8 mouse cellular contexts compared by ENCODE assay signal in genomic region chr4:137739151-137739923, GRCm38 (mm10). TPM values are rescaled to one million over a fixed set of nuclear protein-coding genes. Genes with fewer than 3 reads are reported as not detected.
DNase-seq lines count a peak whose midpoint lies in the region; ATAC-seq and TF ChIP-seq lines count a peak whose summit lies in the region.

No protein-coding gene starts in this region.

- H3K4me2 ChIP-seq in lung, embryonic 15.5 days, result no peak overlapping the region
- peak overlapping the region; percentile 32 for H3K4me2 ChIP-seq in hindbrain, postnatal 0 days (ENCODE audit: low read depth, low read length)
- no peak overlapping the region for H3K4me2 ChIP-seq in lung, embryonic 16.5 days (ENCODE audit: low read depth, low read length)

- TF ChIP-seq POLR2A in lung, adult 2 months (IDR thresholded peaks at IDR 0.05; ENCODE audit: borderline replicate concordance, extremely low read depth, low read depth, low read length), result no peak

- no peaks in the 10 kb centered on the region for H3K36me3 ChIP-seq in lung, embryonic 15.5 days
- no peaks in the 10 kb centered on the region for H3K36me3 ChIP-seq in hindbrain, postnatal 0 days (ENCODE audit: insufficient read depth, low read length)
- no peaks in the 10 kb centered on the region for H3K36me3 ChIP-seq in lung, embryonic 16.5 days (ENCODE audit: control insufficient read depth, insufficient read depth, low read length)

- no peaks in the 10 kb centered on the region for H3K9me3 ChIP-seq in lung, embryonic 15.5 days
- no peaks in the 10 kb centered on the region for H3K9me3 ChIP-seq in hindbrain, postnatal 0 days (ENCODE audit: low read length)
- H3K9me3 ChIP-seq in lung, embryonic 16.5 days (ENCODE audit: control insufficient read depth, low read length), result no peaks in the 10 kb centered on the region

- no peaks in the 10 kb centered on the region for H3K27me3 ChIP-seq in lung, embryonic 15.5 days
- H3K27me3 ChIP-seq in hindbrain, postnatal 0 days (ENCODE audit: insufficient read depth, low read length), result no peaks in the 10 kb centered on the region
- no peaks in the 10 kb centered on the region for H3K27me3 ChIP-seq in lung, embryonic 16.5 days (ENCODE audit: control insufficient read depth, insufficient read depth, low read depth, low read length)

- H3K9ac ChIP-seq in lung, embryonic 15.5 days, result no peak overlapping the region
- H3K9ac ChIP-seq in hindbrain, postnatal 0 days (replicated peaks; ENCODE audit: low read length), result no peak overlapping the region
- no peak overlapping the region for H3K9ac ChIP-seq in lung, embryonic 16.5 days (ENCODE audit: low read length)

- ATAC-seq in lung, embryonic 15.5 days (ENCODE audit: borderline replicate concordance, extremely low read depth, low FRiP score, low TSS enrichment), result 0 out of 2 replicates have a peak, but pooled peaks have one; percentile 24
- peak; percentile 73 for ATAC-seq in hindbrain, postnatal 0 days
- peak; percentile 38; the same call in 1 of the 2 replicates for ATAC-seq in lung, embryonic 16.5 days (ENCODE audit: low read depth)
- ATAC-seq in monocyte, adult 5-6 weeks (replicated peaks; ENCODE audit: insufficient number of reproducible peaks, low FRiP score, low TSS enrichment, poor library complexity, severe bottlenecking), result no peak

- 47% methylated on average over 9 of the region's 9 CpGs for WGBS in lung, embryonic 15.5 days
- 54% methylated on average over 9 of the region's 9 CpGs for WGBS in lung, adult 2 months
- WGBS in hindbrain, postnatal 0 days, result 52% methylated on average over 9 of the region's 9 CpGs
- 49% methylated on average over 9 of the region's 9 CpGs for WGBS in lung, embryonic 16.5 days

- TF ChIP-seq CTCF in lung, adult 2 months (IDR thresholded peaks at IDR 0.05; ENCODE audit: insufficient read depth, low read length), result no peak
- TF ChIP-seq CTCF in hindbrain, postnatal 0 days (IDR thresholded peaks at IDR 0.05; ENCODE audit: low read depth), result no peak

- no peak overlapping the region for H3K4me3 ChIP-seq in lung, embryonic 15.5 days
- no peak overlapping the region for H3K4me3 ChIP-seq in lung, adult 2 months (replicated peaks; ENCODE audit: extremely low read depth, low read depth, low read length)
- H3K4me3 ChIP-seq in hindbrain, postnatal 0 days (ENCODE audit: low read length), result no peak overlapping the region
- H3K4me3 ChIP-seq in lung, embryonic 16.5 days (ENCODE audit: low read length), result no peak overlapping the region

- no peak for DNase-seq in lung, adult 2 months
- peak; percentile 57 for DNase-seq in embryo, embryonic 11.5 days (ENCODE audit: low read depth, low spot score)
- peak; percentile 87 for DNase-seq in hindbrain, postnatal 0 days (ENCODE audit: low spot score)
- DNase-seq in retina, embryonic 14.5 days (ENCODE audit: low spot score), result peak; percentile 78
- DNase-seq in right cerebral cortex, postnatal 36 days (ENCODE audit: low spot score in 2 of 2), result no peak

- peaks cover 13% of the 10 kb centered on the region for H3K4me1 ChIP-seq in lung, embryonic 15.5 days
- H3K4me1 ChIP-seq in lung, adult 2 months (ENCODE audit: control insufficient read depth, insufficient read depth, low read length), result no peaks in the 10 kb centered on the region
- H3K4me1 ChIP-seq in hindbrain, postnatal 0 days (ENCODE audit: insufficient read depth, low read length), result peaks cover 10% of the 10 kb centered on the region; the same call in 1 of the 2 replicates
- peaks cover 8% of the 10 kb centered on the region for H3K4me1 ChIP-seq in lung, embryonic 16.5 days (replicated peaks; ENCODE audit: control insufficient read depth, insufficient read depth, low read length)

- H3K27ac ChIP-seq in lung, embryonic 15.5 days, result no peak overlapping the region
- no peak overlapping the region; the same call in 1 of the 2 replicates for H3K27ac ChIP-seq in hindbrain, postnatal 0 days
- H3K27ac ChIP-seq in lung, embryonic 16.5 days (ENCODE audit: low read length), result no peak overlapping the region

RNA-seq across cellular contexts. Expression of gene Alpl, which starts 56.8 kb away (rescaled TPM):
- polyA plus RNA-seq in lung, embryonic 15.5 days (2015; fragmentation: Nextera tagmentation; extraction: Ambion mirVana), result 3.0 and 4.2 TPM in 2 replicates
- polyA plus RNA-seq in lung, adult 2 months (2012; rRNA removed), result 5.4 and 5.5 TPM in 2 replicates
- total RNA-seq in hindbrain, postnatal 0 days (2014; rRNA removed), result 15.3 and 22.4 TPM in 2 replicates
- 16.6 and 17.5 TPM in 2 replicates for polyA plus RNA-seq in hindbrain, postnatal 0 days (2015; fragmentation: Nextera tagmentation; extraction: Ambion mirVana)
- 4.4 and 9.4 TPM in 2 replicates for polyA plus RNA-seq in lung, embryonic 16.5 days (2015; fragmentation: Nextera tagmentation; extraction: Ambion mirVana)
- total RNA-seq in monocyte, adult 5-6 weeks (2017), result not detected in 3 replicates

Comparison
In these comparisons a context has a peak if more than half of its experiments do, and no peak if none do; other contexts are left out.
1. DNase-seq: peak in embryo, embryonic 11.5 days (single experiment), hindbrain, postnatal 0 days (single experiment) and retina, embryonic 14.5 days (single experiment); none in lung, adult 2 months (single experiment) and right cerebral cortex, postnatal 36 days (0 of 2).